Mouse (Mus musculus) liver, postnatal 0 days (tissue): Measurements from ENCODE around the gene Rnf207. TPM values are rescaled to one million over a fixed set of nuclear protein-coding genes. Genes with fewer than 3 reads are reported as not detected.
A peak's percentile ranks its signal among the peaks of the same experiment; 100 is the strongest.

Experiments used
- ATAC-seq: fragments of 200-750 bp; cut with Nextera tagmentation; 2 replicates; pipeline ENCODE4 v1.8.0; 2017; ENCODE audit warnings: mild to moderate bottlenecking, moderate library complexity
- DNase-seq: peaks from one replicate; pipeline ENCODE4 v3.0.0-alpha.2; 2016
- H3K27ac ChIP-seq: fragments of 300-500 bp; sonication (generic); 2 replicates; pipeline ENCODE4 v1.5.1; 2014; ENCODE audit warnings: antibody characterized with exemption, moderate library complexity, mild to moderate bottlenecking, low read depth
- H3K27me3 ChIP-seq: fragments of 300-500 bp; sonication (generic); 2 replicates; pipeline ENCODE4 v1.6.1; 2014; ENCODE audit warnings: low read length, control low read depth, mixed read lengths; ENCODE audit not compliant: insufficient read depth
- H3K36me3 ChIP-seq: fragments of 300-500 bp; sonication (generic); replicated peaks from 2 replicates; pipeline ENCODE4 v1.6.1; 2014; ENCODE audit warnings: mild to moderate bottlenecking, control low read depth, low read length, moderate library complexity, mixed read lengths; ENCODE audit not compliant: insufficient read depth
- H3K4me1 ChIP-seq: fragments of 300-500 bp; sonication (generic); 2 replicates; pipeline ENCODE4 v1.6.1; 2014; ENCODE audit warnings: antibody characterized with exemption, mild to moderate bottlenecking, control low read depth; ENCODE audit not compliant: insufficient read depth
- H3K4me2 ChIP-seq: fragments of 300-500 bp; sonication (generic); 2 replicates; pipeline ENCODE4 v1.6.1; 2014; ENCODE audit warnings: low read depth, mild to moderate bottlenecking, low read length, moderate library complexity, mixed read lengths
- H3K4me3 ChIP-seq: fragments of 300-500 bp; sonication (generic); 2 replicates; pipeline ENCODE4 v1.5.1; 2014; ENCODE audit warnings: low read depth, low read length
- H3K9ac ChIP-seq: fragments of 300-500 bp; sonication (generic); replicated peaks from 2 replicates; pipeline ENCODE4 v1.6.1; 2014; ENCODE audit warnings: mild to moderate bottlenecking, moderate library complexity
- H3K9me3 ChIP-seq: fragments of 300-500 bp; sonication (generic); 2 replicates; pipeline ENCODE4 v1.6.1; 2016; ENCODE audit warnings: mild to moderate bottlenecking, control low read depth, low read length, mixed read lengths
- CTCF ChIP-seq: sonication (generic); IDR thresholded peaks from 2 replicates; pipeline ENCODE4 v1.5.1; 2016; ENCODE audit warnings: antibody characterized with exemption, low read depth
- EP300 ChIP-seq: IDR thresholded peaks from 2 replicates; pipeline ENCODE4 v1.6.1; 2016; ENCODE audit warnings: antibody characterized with exemption, low read depth, mild to moderate bottlenecking
- WGBS: fragments of 180-500 bp; shearing (Covaris S2); extraction: QIAGEN DNeasy Blood & Tissue Kit; methylation state at CpG from one replicate; pipeline ENCODE4 v1.1.7; 2014; ENCODE audit not compliant: insufficient replicate concordance; 5-methylcytosine and 5-hydroxymethylcytosine counted together
- polyA plus RNA-seq: library from polyadenylated mRNA; unstranded; fragments of >200 nt; fragmentation: Nextera tagmentation; extraction: Ambion mirVana; gene quantifications from 2 replicates; pipeline ENCODE4 v1.2.1, GENCODE M21; 2015

Gene Rnf207
- polyA plus RNA-seq = 0.13 TPM in 1 of 2 replicates, not detected in the other

- WGBS = 6% methylated on average over 26 of the region's 26 CpGs
Observed at GRCm38 (mm10) chr4:152318517-152319234, at the start of gene Rnf207. TSS of gene Rnf207 (minus strand) at chr4:152318993.

GRCm38 (mm10) chr4:152365228-152365627 lies 46.4 kb upstream of the Rnf207 start:
- Histone ChIP-seq H3K36me3 (no peaks in the 10 kb centered on the region), H3K9me3 (no peaks in the 10 kb centered on the region), H3K27ac (no peak overlapping the region), H3K4me2 (no peak overlapping the region), H3K9ac (no peak overlapping the region), H3K4me3 (no peak overlapping the region), H3K4me1 (peaks cover 2% of the 10 kb centered on the region; the same call in 1 of the 2 replicates), H3K27me3 (0 out of 2 replicates have a peak, but pooled peaks cover 4% of the 10 kb centered on the region)
- TF ChIP-seq EP300 (no peak), CTCF (no peak)
- 74% methylated on average over 7 of the region's 7 CpGs for WGBS
- DNase-seq (no peak), ATAC-seq (no peak)

More at GRCm38 (mm10) chr4:152318517-152319234, at the start of gene Rnf207:
- H3K36me3 ChIP-seq = no peaks in the 10 kb centered on the region
- no peak within 1 kb of the TSS for H3K27ac ChIP-seq
- H3K27me3 ChIP-seq = peaks cover 43% of the 10 kb centered on the region
- peak; percentile 65 for DNase-seq
- ATAC-seq = peak; percentile 48; the same call in 1 of the 2 replicates
- TF ChIP-seq CTCF (peak; percentile 65), EP300 (no peak)
- H3K4me3 ChIP-seq = no peak within 1 kb of the TSS
- peak within 1 kb of the TSS; percentile 47 for H3K4me2 ChIP-seq
- peaks cover 9% of the 10 kb centered on the region for H3K4me1 ChIP-seq
- H3K9me3 ChIP-seq = no peaks in the 10 kb centered on the region
- H3K9ac ChIP-seq = no peak within 1 kb of the TSS

- DNase-seq (no peak), ATAC-seq (peak; percentile 47; the same call in 1 of the 2 replicates)
- Histone ChIP-seq H3K36me3 (no peaks in the 10 kb centered on the region), H3K4me2 (no peak overlapping the region), H3K9me3 (no peaks in the 10 kb centered on the region), H3K27ac (no peak overlapping the region), H3K27me3 (0 out of 2 replicates have a peak, but pooled peaks cover 4% of the 10 kb centered on the region), H3K9ac (no peak overlapping the region), H3K4me3 (no peak overlapping the region), H3K4me1 (peaks cover 2% of the 10 kb centered on the region; the same call in 1 of the 2 replicates)
- TF ChIP-seq CTCF (no peak), EP300 (no peak)
- WGBS = 31% methylated on average over 9 of the region's 9 CpGs
Observed at GRCm38 (mm10) chr4:152362180-152362579, 43.4 kb upstream of the Rnf207 start.

GRCm38 (mm10) chr4:152360855-152361254 lies 42.1 kb upstream of the Rnf207 start:
- Histone ChIP-seq H3K9ac (no peak overlapping the region), H3K9me3 (no peaks in the 10 kb centered on the region), H3K4me3 (no peak overlapping the region), H3K27ac (no peak overlapping the region), H3K27me3 (0 out of 2 replicates have a peak, but pooled peaks cover 4% of the 10 kb centered on the region), H3K4me1 (peaks cover 2% of the 10 kb centered on the region; the same call in 1 of the 2 replicates), H3K36me3 (no peaks in the 10 kb centered on the region), H3K4me2 (peak overlapping the region; percentile 32; the same call in 1 of the 2 replicates)
- DNase-seq (peak; percentile 71), ATAC-seq (peak; percentile 35; the same call in 1 of the 2 replicates)
- TF ChIP-seq CTCF (no peak), EP300 (no peak)
- WGBS = 3% methylated on average over 23 of the region's 24 CpGs

GRCm38 (mm10) chr4:152359700-152360099 lies 40.9 kb upstream of the Rnf207 start:
- no peak for DNase-seq
- Histone ChIP-seq H3K9me3 (no peaks in the 10 kb centered on the region), H3K27ac (no peak overlapping the region), H3K4me2 (no peak overlapping the region), H3K4me1 (peaks cover 2% of the 10 kb centered on the region; the same call in 1 of the 2 replicates), H3K9ac (no peak overlapping the region), H3K27me3 (0 out of 2 replicates have a peak, but pooled peaks cover 4% of the 10 kb centered on the region), H3K4me3 (no peak overlapping the region), H3K36me3 (no peaks in the 10 kb centered on the region)
- no peak for ATAC-seq
- TF ChIP-seq EP300 = no peak
- no peak for TF ChIP-seq CTCF
- 17% methylated on average over 11 of the region's 11 CpGs for WGBS

GRCm38 (mm10) chr4:152355672-152356071 lies 36.9 kb upstream of the Rnf207 start:
- WGBS = 74% methylated on average over 7 of the region's 7 CpGs
- TF ChIP-seq EP300 = no peak
- TF ChIP-seq CTCF = no peak
- no peaks in the 10 kb centered on the region for H3K4me1 ChIP-seq
- ATAC-seq (no peak), DNase-seq (no peak)
- H3K27me3 ChIP-seq = 0 out of 2 replicates have a peak, but pooled peaks cover 11% of the 10 kb centered on the region
- no peaks in the 10 kb centered on the region for H3K36me3 ChIP-seq
- H3K27ac ChIP-seq = no peak overlapping the region
- no peak overlapping the region for H3K4me3 ChIP-seq
- H3K9me3 ChIP-seq = no peaks in the 10 kb centered on the region
- no peak overlapping the region for H3K4me2 ChIP-seq
- H3K9ac ChIP-seq = no peak overlapping the region
